Mouse (Mus musculus) G1E (cell line): ENCODE measurements around the gene Rnf26. TPM values are rescaled to one million over a fixed set of nuclear protein-coding genes. Genes with fewer than 3 reads are reported as not detected.

Experiments used
- ATAC-seq: 2 replicates; pipeline ENCODE4 v1.8.0; 2016; ENCODE audit warnings: mild to moderate bottlenecking; ENCODE audit not compliant: insufficient number of reproducible peaks, poor library complexity, low FRiP score, severe bottlenecking; ENCODE audit errors: extremely low read depth
- DNase-seq: peaks from one replicate; pipeline ENCODE4 v3.0.0; 2012; ENCODE audit warnings: low spot score
- H3K27me3 ChIP-seq: 2 replicates; pipeline ENCODE4 v1.6.1; 2012; ENCODE audit warnings: mild to moderate bottlenecking, low read length, inconsistent platforms; ENCODE audit not compliant: insufficient read depth
- H3K36me3 ChIP-seq: replicated peaks from 2 replicates; pipeline ENCODE3; 2012; ENCODE audit warnings: mild to moderate bottlenecking, inconsistent platforms
- H3K4me1 ChIP-seq: 2 replicates; pipeline ENCODE4 v1.6.1; 2012; ENCODE audit warnings: low read depth, low read length, inconsistent platforms, mixed read lengths; ENCODE audit not compliant: insufficient read depth
- H3K4me3 ChIP-seq: 2 replicates; pipeline ENCODE4 v1.5.1; 2012; ENCODE audit warnings: low read depth, mild to moderate bottlenecking, inconsistent platforms, low read length, moderate library complexity, mixed read lengths
- H3K9me3 ChIP-seq: replicated peaks from 2 replicates; pipeline ENCODE4 v1.6.1; 2012; ENCODE audit warnings: inconsistent platforms
- CTCF ChIP-seq: IDR thresholded peaks from 2 replicates; pipeline ENCODE4 v1.5.1; 2012; ENCODE audit warnings: low read depth, low read length, inconsistent platforms, mixed read lengths
- GATA1 ChIP-seq: IDR thresholded peaks from 2 replicates; pipeline ENCODE4 v1.6.1; 2012; ENCODE audit warnings: borderline replicate concordance, low read length, inconsistent platforms, mixed read lengths
- GATA2 ChIP-seq: IDR thresholded peaks from 2 replicates; pipeline ENCODE4 v1.6.1; 2012; ENCODE audit warnings: low read depth, low read length, inconsistent platforms, borderline replicate concordance
- POLR2AphosphoS5 ChIP-seq: IDR thresholded peaks from 2 replicates; pipeline ENCODE4 v1.6.1; 2012; ENCODE audit warnings: low read depth, low read length, inconsistent platforms; ENCODE audit not compliant: insufficient replicate concordance
- TAL1 ChIP-seq: conservative IDR thresholded peaks from 2 replicates; pipeline ENCODE4 v1.6.1; 2012; ENCODE audit warnings: low read depth, low read length, inconsistent platforms, mixed read lengths
- polyA plus RNA-seq: library from polyadenylated mRNA; stranded (reverse); fragments of >175 nt; gene quantifications from 2 replicates; pipeline ENCODE4 v1.2.3, GENCODE M21; 2012
- total RNA-seq, 2 experiments: library from RNA; stranded (forward) in 1 of 2; stranded (reverse) in 1 of 2; fragments of 200-1000 nt in 1 of 2; fragments of >200 nt in 1 of 2; fragmentation: Nextera tagmentation in 1 of 2; gene quantifications; 2 replicates each; pipeline ENCODE4 v1.2.3; 2014 to 2017

The Rnf26 gene
- total and polyA plus RNA-seq, 3 experiments, result 10.5 to 46.9 (median 41.9) TPM

GRCm38 (mm10) chr9:44069252-44069651, 44.1 kb downstream of the Rnf26 start:
- TF ChIP-seq GATA1, result no peak
- ATAC-seq (no peak), DNase-seq (no peak)
- H3K9me3 ChIP-seq, result no peaks in the 10 kb centered on the region
- H3K27me3 ChIP-seq, result peaks cover 20% of the 10 kb centered on the region
- no peak overlapping the region for H3K4me3 ChIP-seq
- peaks cover 39% of the 10 kb centered on the region for H3K4me1 ChIP-seq
- H3K36me3 ChIP-seq, result no peaks in the 10 kb centered on the region

- TF ChIP-seq GATA2 (no peak), GATA1 (no peak), TAL1 (no peak), POLR2AphosphoS5 (no peak), CTCF (no peak)
- Histone ChIP-seq H3K27me3 (peaks cover 23% of the 10 kb centered on the region), H3K4me1 (peaks cover 39% of the 10 kb centered on the region), H3K4me3 (peak overlapping the region; percentile 3; the same call in 1 of the 2 replicates), H3K9me3 (no peaks in the 10 kb centered on the region), H3K36me3 (no peaks in the 10 kb centered on the region)
- no peak for ATAC-seq
- DNase-seq, result no peak
Observed at GRCm38 (mm10) chr9:44067960-44068330, 45.4 kb downstream of the Rnf26 start.

- Histone ChIP-seq H3K4me3 (peak overlapping the region; percentile 75), H3K27me3 (peaks cover 22% of the 10 kb centered on the region), H3K4me1 (peaks cover 39% of the 10 kb centered on the region), H3K9me3 (no peaks in the 10 kb centered on the region), H3K36me3 (no peaks in the 10 kb centered on the region)
- DNase-seq (peak; percentile 39), ATAC-seq (no peak)
- TF ChIP-seq TAL1 (no peak), POLR2AphosphoS5 (no peak), GATA1 (no peak), GATA2 (no peak), CTCF (no peak)
Observed at GRCm38 (mm10) chr9:44067241-44067959, 45.9 kb downstream of the Rnf26 start.

- Histone ChIP-seq H3K9me3 (no peaks in the 10 kb centered on the region), H3K4me3 (peak within 1 kb of the TSS; percentile 75), H3K4me1 (peaks cover 36% of the 10 kb centered on the region), H3K27me3 (peaks cover 16% of the 10 kb centered on the region), H3K36me3 (no peaks in the 10 kb centered on the region)
- DNase-seq (peak; percentile 91), ATAC-seq (peak; percentile 97)
- TF ChIP-seq GATA2, result no peak
- peak; percentile 64; the same call in 1 of the 2 replicates for TF ChIP-seq CTCF
Observed at GRCm38 (mm10) chr9:44066785-44067225, 46.5 kb downstream of the Rnf26 start, which contains the start of gene Usp2. Usp2 (plus strand) TSS chr9:44067021.

- DNase-seq (no peak), ATAC-seq (no peak)
- Histone ChIP-seq H3K36me3 (no peaks in the 10 kb centered on the region), H3K9me3 (no peaks in the 10 kb centered on the region), H3K4me1 (peaks cover 24% of the 10 kb centered on the region), H3K27me3 (peaks cover 5% of the 10 kb centered on the region; the same call in 1 of the 2 replicates), H3K4me3 (no peak overlapping the region)
- no peak for TF ChIP-seq TAL1
- no peak for TF ChIP-seq GATA1
- TF ChIP-seq POLR2AphosphoS5, result no peak
- no peak for TF ChIP-seq CTCF
- no peak for TF ChIP-seq GATA2
Observed at GRCm38 (mm10) chr9:44065177-44065576, 48.1 kb downstream of the Rnf26 start.

- Histone ChIP-seq H3K27me3 (peaks cover 7% of the 10 kb centered on the region; the same call in 1 of the 2 replicates), H3K4me1 (no peaks in the 10 kb centered on the region), H3K9me3 (no peaks in the 10 kb centered on the region), H3K36me3 (no peaks in the 10 kb centered on the region), H3K4me3 (no peak overlapping the region)
- DNase-seq, result no peak
- no peak for ATAC-seq
- no peak for TF ChIP-seq CTCF
- TF ChIP-seq TAL1, result no peak
- no peak for TF ChIP-seq POLR2AphosphoS5
- TF ChIP-seq GATA2, result no peak
- no peak for TF ChIP-seq GATA1
Observed at GRCm38 (mm10) chr9:44058606-44059005, 54.7 kb downstream of the Rnf26 start.

GRCm38 (mm10) chr9:44053936-44054335, 59.4 kb downstream of the Rnf26 start:
- ATAC-seq, result no peak

More at GRCm38 (mm10) chr9:44053936-44054335, 59.4 kb downstream of the Rnf26 start:
- peaks cover 7% of the 10 kb centered on the region; the same call in 1 of the 2 replicates for H3K27me3 ChIP-seq
- TF ChIP-seq CTCF, result no peak
- no peak for TF ChIP-seq GATA1
- TF ChIP-seq TAL1, result no peak
- TF ChIP-seq GATA2, result no peak
- TF ChIP-seq POLR2AphosphoS5, result no peak
- DNase-seq, result no peak
- H3K36me3 ChIP-seq, result no peaks in the 10 kb centered on the region
- no peaks in the 10 kb centered on the region for H3K4me1 ChIP-seq
- no peak overlapping the region for H3K4me3 ChIP-seq
- no peaks in the 10 kb centered on the region for H3K9me3 ChIP-seq
